8 mouse cellular contexts compared by ENCODE assay signal in the genomic region with DNA sequence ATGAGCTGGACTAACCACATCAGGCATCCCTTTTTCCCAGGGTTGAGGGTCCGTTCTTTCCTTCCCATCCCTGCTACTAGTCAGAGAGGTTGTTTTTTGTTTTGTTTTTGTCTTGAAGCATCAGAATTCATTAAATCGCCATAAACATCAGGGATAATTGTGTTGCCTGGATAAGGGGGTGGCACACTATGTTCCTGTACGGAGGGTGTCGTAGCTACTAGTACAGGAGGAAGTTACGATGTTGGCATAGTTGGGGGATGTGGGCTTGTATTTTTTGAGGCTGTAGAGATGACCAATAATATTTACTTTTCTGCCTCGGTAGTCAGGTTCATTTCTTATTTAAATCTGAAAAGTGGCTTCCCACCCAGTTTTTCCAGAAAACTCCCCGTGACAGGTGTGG. TPM values are rescaled to one million over a fixed set of nuclear protein-coding genes. Genes with fewer than 3 reads are reported as not detected.
DNase-seq lines count a peak whose midpoint lies in the region; ATAC-seq and TF ChIP-seq lines count a peak whose summit lies in the region.

No protein-coding gene starts in this region.

- no peaks in the 10 kb centered on the region for H3K9me3 ChIP-seq in kidney, embryonic 16.5 days (ENCODE audit: low read length)
- no peaks in the 10 kb centered on the region for H3K9me3 ChIP-seq in midbrain, embryonic 14.5 days (ENCODE audit: control insufficient read depth, low read length)

- peak overlapping the region; percentile 93 for H3K4me2 ChIP-seq in kidney, embryonic 16.5 days (replicated peaks; ENCODE audit: low read depth, low read length)
- peak overlapping the region; percentile 87 for H3K4me2 ChIP-seq in midbrain, embryonic 14.5 days (ENCODE audit: low read length)

- peak overlapping the region; percentile 79 for H3K9ac ChIP-seq in kidney, embryonic 16.5 days (replicated peaks; ENCODE audit: low read length)
- H3K9ac ChIP-seq in midbrain, embryonic 14.5 days (replicated peaks; ENCODE audit: low read length) = peak overlapping the region; percentile 65

- TF ChIP-seq POLR2A in embryonic fibroblast, embryonic 13.5 days (IDR thresholded peaks at IDR 0.05; ENCODE audit: low read depth, low read length) = no peak

- no peak for ATAC-seq in kidney, embryonic 16.5 days (ENCODE audit: low FRiP score, low TSS enrichment)
- ATAC-seq in midbrain, embryonic 14.5 days (ENCODE audit: low FRiP score, low TSS enrichment) = no peak

- peaks cover 7% of the 10 kb centered on the region; the same call in 1 of the 2 replicates for H3K27me3 ChIP-seq in kidney, embryonic 16.5 days (ENCODE audit: insufficient read depth, low read length)
- peaks cover 39% of the 10 kb centered on the region for H3K27me3 ChIP-seq in midbrain, embryonic 14.5 days (ENCODE audit: control insufficient read depth, insufficient read depth, low read length)

- 5% methylated on average over 7 of the region's 7 CpGs for WGBS in kidney, embryonic 16.5 days
- 9% methylated on average over 7 of the region's 7 CpGs for WGBS in midbrain, embryonic 14.5 days

- no peak for DNase-seq in kidney, postnatal 10 days
- DNase-seq in kidney, postnatal 14 days = peak; percentile 4
- DNase-seq in midbrain, embryonic 14.5 days = no peak
- DNase-seq in right cerebral cortex, postnatal 36 days (ENCODE audit: low spot score in 2 of 2) = no peak
- no peak for DNase-seq in thymus, postnatal 4 days
- no peak for DNase-seq in cerebellum, postnatal 25 days

- no peak overlapping the region for H3K27ac ChIP-seq in kidney, embryonic 16.5 days (ENCODE audit: low read length)
- H3K27ac ChIP-seq in embryonic fibroblast, embryonic 13.5 days (ENCODE audit: insufficient read depth, low read length) = no peak overlapping the region
- no peak overlapping the region for H3K27ac ChIP-seq in midbrain, embryonic 14.5 days (replicated peaks; ENCODE audit: low read depth, low read length)

- H3K4me1 ChIP-seq in kidney, embryonic 16.5 days (ENCODE audit: insufficient read depth, low read length) = peaks cover 25% of the 10 kb centered on the region
- H3K4me1 ChIP-seq in embryonic fibroblast, embryonic 13.5 days (ENCODE audit: control insufficient read depth, insufficient read depth, low read length) = peaks cover 3% of the 10 kb centered on the region; the same call in 1 of the 2 replicates
- peaks cover 28% of the 10 kb centered on the region; the same call in 1 of the 2 replicates for H3K4me1 ChIP-seq in midbrain, embryonic 14.5 days (ENCODE audit: control insufficient read depth, insufficient read depth, low read length)

- no peaks in the 10 kb centered on the region for H3K36me3 ChIP-seq in kidney, embryonic 16.5 days (ENCODE audit: insufficient read depth, low read length)
- no peaks in the 10 kb centered on the region for H3K36me3 ChIP-seq in midbrain, embryonic 14.5 days (ENCODE audit: control insufficient read depth, insufficient read depth, low read length)

- H3K4me3 ChIP-seq in kidney, embryonic 16.5 days (ENCODE audit: low read length) = peak overlapping the region; percentile 64
- H3K4me3 ChIP-seq in embryonic fibroblast, embryonic 13.5 days (ENCODE audit: insufficient read depth, low read length) = peak overlapping the region; percentile 70
- H3K4me3 ChIP-seq in midbrain, embryonic 14.5 days (replicated peaks; ENCODE audit: low read depth, low read length) = peak overlapping the region; percentile 55

- no peak for TF ChIP-seq CTCF in embryonic fibroblast, embryonic 13.5 days (IDR thresholded peaks at IDR 0.05; ENCODE audit: borderline replicate concordance, insufficient read depth, low read length)

RNA-seq across cellular contexts. Expression of gene Dgka, which starts 1.4 kb away (rescaled TPM):
- 6.8 and 7.8 TPM in 2 replicates for polyA plus RNA-seq in kidney, embryonic 16.5 days (2015; fragmentation: Nextera tagmentation; extraction: Ambion mirVana)
- polyA plus RNA-seq in embryonic fibroblast, embryonic 13.5 days (2011; ENCODE audit: insufficient read length, low read depth, missing spikeins) = 14.6 and 19.0 TPM in 2 replicates
- 5.7 and 6.2 TPM in 2 replicates for polyA plus RNA-seq in midbrain, embryonic 14.5 days (2014; fragmentation: Nextera tagmentation; extraction: Ambion mirVana)

RNA-seq across cellular contexts. Expression of gene Pym1, which starts 4.5 kb away (rescaled TPM):
- 40.0 and 40.3 TPM in 2 replicates for polyA plus RNA-seq in kidney, embryonic 16.5 days (2015; fragmentation: Nextera tagmentation; extraction: Ambion mirVana)
- 29.5 and 38.2 TPM in 2 replicates for polyA plus RNA-seq in embryonic fibroblast, embryonic 13.5 days (2011; ENCODE audit: insufficient read length, low read depth, missing spikeins)
- polyA plus RNA-seq in midbrain, embryonic 14.5 days (2014; fragmentation: Nextera tagmentation; extraction: Ambion mirVana) = 46.7 and 60.0 TPM in 2 replicates

RNA-seq across cellular contexts. Expression of gene Cdk2, which starts 38.4 kb away (rescaled TPM):
- 100 and 105 TPM in 2 replicates for polyA plus RNA-seq in kidney, embryonic 16.5 days (2015; fragmentation: Nextera tagmentation; extraction: Ambion mirVana)
- 49.3 and 66.6 TPM in 2 replicates for polyA plus RNA-seq in embryonic fibroblast, embryonic 13.5 days (2011; ENCODE audit: insufficient read length, low read depth, missing spikeins)
- polyA plus RNA-seq in midbrain, embryonic 14.5 days (2014; fragmentation: Nextera tagmentation; extraction: Ambion mirVana) = 13.2 and 24.2 TPM in 2 replicates

RNA-seq across cellular contexts. Expression of gene Pmel, which starts 39.2 kb away (rescaled TPM):
- polyA plus RNA-seq in kidney, embryonic 16.5 days (2015; fragmentation: Nextera tagmentation; extraction: Ambion mirVana) = 1.5 and 1.7 TPM in 2 replicates
- 0.68 and 0.87 TPM in 2 replicates for polyA plus RNA-seq in embryonic fibroblast, embryonic 13.5 days (2011; ENCODE audit: insufficient read length, low read depth, missing spikeins)
- polyA plus RNA-seq in midbrain, embryonic 14.5 days (2014; fragmentation: Nextera tagmentation; extraction: Ambion mirVana) = 0.22 and 0.38 TPM in 2 replicates

RNA-seq across cellular contexts. Expression of gene Rab5b, which starts 47.2 kb away (rescaled TPM):
- 84.4 and 86.0 TPM in 2 replicates for polyA plus RNA-seq in kidney, embryonic 16.5 days (2015; fragmentation: Nextera tagmentation; extraction: Ambion mirVana)
- polyA plus RNA-seq in embryonic fibroblast, embryonic 13.5 days (2011; ENCODE audit: insufficient read length, low read depth, missing spikeins) = 88.8 and 96.7 TPM in 2 replicates
- 80.4 and 100 TPM in 2 replicates for polyA plus RNA-seq in midbrain, embryonic 14.5 days (2014; fragmentation: Nextera tagmentation; extraction: Ambion mirVana)
